Mouse (Mus musculus) limb, embryonic 14.5 days (tissue): Measurements from ENCODE around the gene Ankrd12. TPM values are rescaled to one million over a fixed set of nuclear protein-coding genes. Genes with fewer than 3 reads are reported as not detected.
"Not testable (repeated sequence)": the region's sequence is repeated elsewhere in the genome, so short reads cannot be mapped to it uniquely, and the experiment has no call there.

Source experiments
- ATAC-seq: fragments of 200-750 bp; cut with Nextera tagmentation; 2 replicates; pipeline ENCODE4 v1.8.0; 2017; ENCODE audit warnings: low read depth, moderate number of reproducible peaks, moderate TSS enrichment; ENCODE audit not compliant: low FRiP score
- DNase-seq: peaks from one replicate; pipeline ENCODE4 v3.0.0-alpha.2; 2015; ENCODE audit warnings: low spot score
- H3K27ac ChIP-seq: fragments of 300-500 bp; sonication (generic); replicated peaks from 2 replicates; pipeline ENCODE4 v1.5.1; 2014; ENCODE audit warnings: low read depth, mild to moderate bottlenecking, low read length, moderate library complexity, mixed read lengths
- H3K27me3 ChIP-seq: fragments of 300-500 bp; sonication (generic); 2 replicates; pipeline ENCODE4 v1.6.1; 2014; ENCODE audit warnings: low read length, mixed read lengths; ENCODE audit not compliant: control insufficient read depth, insufficient read depth
- H3K36me3 ChIP-seq: fragments of 300-500 bp; sonication (generic); 2 replicates; pipeline ENCODE4 v1.6.1; 2014; ENCODE audit warnings: mild to moderate bottlenecking, low read length, moderate library complexity, mixed read lengths; ENCODE audit not compliant: control insufficient read depth, insufficient read depth
- H3K4me1 ChIP-seq: fragments of 300-500 bp; sonication (generic); 2 replicates; pipeline ENCODE4 v1.6.1; 2014; ENCODE audit warnings: antibody characterized with exemption, low read length, mixed read lengths; ENCODE audit not compliant: control insufficient read depth, insufficient read depth
- H3K4me2 ChIP-seq: fragments of 300-500 bp; sonication (generic); replicated peaks from 2 replicates; pipeline ENCODE4 v1.6.1; 2014; ENCODE audit warnings: low read depth, mild to moderate bottlenecking, low read length, moderate library complexity; ENCODE audit not compliant: severe bottlenecking
- H3K4me3 ChIP-seq: fragments of 300-500 bp; sonication (generic); replicated peaks from 2 replicates; pipeline ENCODE4 v1.5.1; 2014; ENCODE audit warnings: low read length
- H3K9ac ChIP-seq: fragments of 300-500 bp; sonication (generic); 2 replicates; pipeline ENCODE4 v1.6.1; 2014; ENCODE audit warnings: mild to moderate bottlenecking, low read depth, low read length, moderate library complexity; ENCODE audit not compliant: severe bottlenecking
- H3K9me3 ChIP-seq: fragments of 300-500 bp; sonication (generic); 2 replicates; pipeline ENCODE4 v1.6.1; 2016; ENCODE audit warnings: low read length; ENCODE audit not compliant: control insufficient read depth
- POLR2A ChIP-seq: fragments of 200-500 bp; IDR thresholded peaks from 2 replicates; pipeline ENCODE4 v1.8.0; 2012; ENCODE audit warnings: inconsistent platforms, mild to moderate bottlenecking, moderate library complexity, borderline replicate concordance; ENCODE audit not compliant: insufficient read depth, insufficient read length; ENCODE audit errors: extremely low read depth
- WGBS: fragments of 180-500 bp; shearing (Covaris S2); extraction: QIAGEN DNeasy Blood & Tissue Kit; methylation state at CpG from one replicate; pipeline ENCODE4 v1.1.7; 2014; 5-methylcytosine and 5-hydroxymethylcytosine counted together
- polyA plus RNA-seq, 2 experiments: library from polyadenylated mRNA; depleted of rRNA in 1 of 2; stranded (reverse) in 1 of 2; unstranded in 1 of 2; fragments of >200 nt; fragmentation: Nextera tagmentation in 1 of 2; extraction: Ambion mirVana in 1 of 2; gene quantifications; 2 replicates each; pipeline versions ENCODE4 v1.2.1 to v1.2.3; 2012 to 2014

Gene Ankrd12
- polyA plus RNA-seq, 2 experiments = 7.9 to 22.5 TPM

- H3K27me3 ChIP-seq = no peaks in the 10 kb centered on the region
- DNase-seq (no peak), ATAC-seq (no peak)
- H3K27ac ChIP-seq = no peak overlapping the region
- H3K4me3 ChIP-seq = no peak overlapping the region
- no peaks in the 10 kb centered on the region for H3K9me3 ChIP-seq
- WGBS = 56% methylated on average over 5 of the region's 5 CpGs
- no peaks in the 10 kb centered on the region for H3K4me1 ChIP-seq
- H3K4me2 ChIP-seq = no peak overlapping the region
- no peak for TF ChIP-seq POLR2A
- H3K36me3 ChIP-seq = peaks cover 12% of the 10 kb centered on the region
- H3K9ac ChIP-seq = no peak overlapping the region
Observed at GRCm38 (mm10) chr17:66048199-66048598, 28.7 kb downstream of the Ankrd12 start.

- peaks cover 12% of the 10 kb centered on the region for H3K36me3 ChIP-seq
- not testable (repeated sequence) for H3K27ac ChIP-seq, H3K4me2 ChIP-seq, H3K4me1 ChIP-seq, H3K9ac ChIP-seq, H3K4me3 ChIP-seq, ATAC-seq, DNase-seq, H3K9me3 ChIP-seq, H3K27me3 ChIP-seq
- 87% methylated on average over 4 of the region's 4 CpGs for WGBS
Observed at GRCm38 (mm10) chr17:66043679-66044078, 33.2 kb downstream of the Ankrd12 start.

GRCm38 (mm10) chr17:66041020-66041419, 35.9 kb downstream of the Ankrd12 start:
- no peak overlapping the region for H3K9ac ChIP-seq
- no peak overlapping the region for H3K27ac ChIP-seq
- 68% methylated on average over 5 of the region's 5 CpGs for WGBS
- no peak for DNase-seq
- H3K36me3 ChIP-seq = peaks cover 10% of the 10 kb centered on the region; the same call in 1 of the 2 replicates
- no peak overlapping the region for H3K4me2 ChIP-seq
- no peaks in the 10 kb centered on the region for H3K9me3 ChIP-seq
- no peak for TF ChIP-seq POLR2A
- ATAC-seq = no peak
- H3K4me1 ChIP-seq = no peaks in the 10 kb centered on the region
- no peaks in the 10 kb centered on the region for H3K27me3 ChIP-seq
- no peak overlapping the region for H3K4me3 ChIP-seq

GRCm38 (mm10) chr17:66033239-66033638, 43.6 kb downstream of the Ankrd12 start:
- H3K9ac ChIP-seq = no peak overlapping the region
- ATAC-seq (no peak), DNase-seq (no peak)
- no peak overlapping the region for H3K4me3 ChIP-seq
- TF ChIP-seq POLR2A = no peak
- no peaks in the 10 kb centered on the region for H3K4me1 ChIP-seq
- no peaks in the 10 kb centered on the region for H3K27me3 ChIP-seq
- H3K9me3 ChIP-seq = no peaks in the 10 kb centered on the region
- 90% methylated on average over 5 of the region's 5 CpGs for WGBS
- no peak overlapping the region for H3K4me2 ChIP-seq
- peaks cover 5% of the 10 kb centered on the region; the same call in 1 of the 2 replicates for H3K36me3 ChIP-seq
- no peak overlapping the region for H3K27ac ChIP-seq

- TF ChIP-seq POLR2A = no peak
- Histone ChIP-seq H3K4me1 (no peaks in the 10 kb centered on the region), H3K9me3 (no peaks in the 10 kb centered on the region), H3K27ac (no peak overlapping the region), H3K4me2 (no peak overlapping the region), H3K4me3 (no peak overlapping the region), H3K36me3 (peaks cover 9% of the 10 kb centered on the region), H3K27me3 (no peaks in the 10 kb centered on the region), H3K9ac (no peak overlapping the region)
- WGBS = 92% methylated on average over 5 of the region's 5 CpGs
- DNase-seq (no peak), ATAC-seq (no peak)
Observed at GRCm38 (mm10) chr17:66031991-66032390, 44.9 kb downstream of the Ankrd12 start.

GRCm38 (mm10) chr17:66024211-66024610, 52.7 kb downstream of the Ankrd12 start:
- Histone ChIP-seq H3K27me3 (no peaks in the 10 kb centered on the region), H3K27ac (no peak overlapping the region), H3K4me1 (no peaks in the 10 kb centered on the region), H3K9me3 (no peaks in the 10 kb centered on the region), H3K36me3 (peaks cover 39% of the 10 kb centered on the region), H3K4me3 (no peak overlapping the region), H3K4me2 (no peak overlapping the region), H3K9ac (no peak overlapping the region)
- no peak for DNase-seq
- TF ChIP-seq POLR2A = no peak
- ATAC-seq = no peak
- whole genome bisulfite sequencing = 93% methylated on average over 7 of the region's 7 CpGs
